In genomic region chr7:29306619-29307018, GRCm38 (mm10) we compare ENCODE assay signal across 10 mouse cellular contexts. TPM values are rescaled to one million over a fixed set of nuclear protein-coding genes. Genes with fewer than 3 reads are reported as not detected.
DNase-seq lines count a peak whose midpoint lies in the region; ATAC-seq lines count a peak whose summit lies in the region.
"Had no signal": no experiment of that assay in that cellular context is flagged by ENCODE, and none has a peak within 500 bp of the region (broad histone marks: within the 10 kb centered on the region; RNA-seq: fewer than 3 reads in every experiment).

No protein-coding gene starts in this region.

- H3K27me3 ChIP-seq in midbrain, embryonic 10.5 days (ENCODE audit: low read depth, poor library complexity, severe bottlenecking): peaks cover 50% of the 10 kb centered on the region

- peak; percentile 52 for DNase-seq in cerebellum, adult 11-12 months
- no peak for DNase-seq in cerebellum, adult 11 months
- peak; percentile 61 for DNase-seq in thymus, postnatal 14 days
- DNase-seq in thymus, adult 18-20 months: no peak
- DNase-seq in midbrain, embryonic 10.5 days (ENCODE audit: low spot score): peak; percentile 67
- no peak for DNase-seq in frontal cortex, postnatal 10 days (ENCODE audit: low spot score in 2 of 2)
- no peak for DNase-seq in ovary, postnatal 10 days (ENCODE audit: low spot score)

- peak overlapping the region; percentile 83 for H3K4me3 ChIP-seq in midbrain, embryonic 10.5 days

- H3K27ac ChIP-seq in midbrain, embryonic 10.5 days (replicated peaks): peak overlapping the region; percentile 90

- peaks cover 83% of the 10 kb centered on the region for H3K4me1 ChIP-seq in midbrain, embryonic 10.5 days

- peaks cover 15% of the 10 kb centered on the region for H3K36me3 ChIP-seq in midbrain, embryonic 10.5 days

- WGBS in midbrain, embryonic 10.5 days: 17% methylated on average over 7 of the region's 7 CpGs

- ATAC-seq in granulocyte monocyte progenitor cell, adult 5-6 weeks (replicated peaks; ENCODE audit: poor library complexity, severe bottlenecking): 0 out of 2 replicates have a peak, but pooled peaks have one; percentile 11

- H3K9me3 ChIP-seq in midbrain, embryonic 10.5 days (replicated peaks): no peaks in the 10 kb centered on the region

RNA-seq across cellular contexts. Expression of gene Dpf1, which starts 2.9 kb away (rescaled TPM):
- total RNA-seq in granulocyte monocyte progenitor cell, adult 5-6 weeks (2014; fragmentation: Nextera tagmentation): not detected in 2 replicates
- 0.22 TPM in 1 of 2 replicates, not detected in the other for total RNA-seq in granulocyte monocyte progenitor cell, adult 5-6 weeks (2017)
- 38.8 and 55.4 TPM in 2 replicates for polyA plus RNA-seq in midbrain, embryonic 10.5 days (2016; fragmentation: Nextera tagmentation; extraction: Ambion mirVana)
- total RNA-seq: neutrophil, adult 5-6 weeks had no signal

RNA-seq across cellular contexts. Expression of gene Ppp1r14a, which starts 17.5 kb away (rescaled TPM):
- not detected in 2 replicates for total RNA-seq in granulocyte monocyte progenitor cell, adult 5-6 weeks (2014; fragmentation: Nextera tagmentation)
- not detected in 2 replicates for total RNA-seq in granulocyte monocyte progenitor cell, adult 5-6 weeks (2017)
- polyA plus RNA-seq in midbrain, embryonic 10.5 days (2016; fragmentation: Nextera tagmentation; extraction: Ambion mirVana): 21.9 and 22.2 TPM in 2 replicates
- total RNA-seq: neutrophil, adult 5-6 weeks had no signal

RNA-seq across cellular contexts. Expression of gene Spint2, which starts 24.9 kb away (rescaled TPM):
- total RNA-seq in granulocyte monocyte progenitor cell, adult 5-6 weeks (2014; fragmentation: Nextera tagmentation): 45.1 and 55.0 TPM in 2 replicates
- total RNA-seq in granulocyte monocyte progenitor cell, adult 5-6 weeks (2017): 24.4 and 29.9 TPM in 2 replicates
- polyA plus RNA-seq in midbrain, embryonic 10.5 days (2016; fragmentation: Nextera tagmentation; extraction: Ambion mirVana): 20.5 and 20.8 TPM in 2 replicates
- polyA plus RNA-seq: C2C12 had no signal

RNA-seq across cellular contexts. Expression of gene 2200002D01Rik, which starts 58.4 kb away (rescaled TPM):
- total RNA-seq in granulocyte monocyte progenitor cell, adult 5-6 weeks (2014; fragmentation: Nextera tagmentation): not detected in 2 replicates
- total RNA-seq in granulocyte monocyte progenitor cell, adult 5-6 weeks (2017): 0.99 TPM in 1 of 2 replicates, not detected in the other
- polyA plus RNA-seq in midbrain, embryonic 10.5 days (2016; fragmentation: Nextera tagmentation; extraction: Ambion mirVana): 4.2 and 4.7 TPM in 2 replicates

Comparison
In these comparisons a context has a peak if more than half of its experiments do, and no peak if none do; other contexts are left out.
1. DNase-seq: peak in cerebellum, adult 11-12 months (single experiment), thymus, postnatal 14 days (single experiment) and midbrain, embryonic 10.5 days (single experiment); none in cerebellum, adult 11 months (single experiment), thymus, adult 18-20 months (0 of 2), frontal cortex, postnatal 10 days (0 of 2) and ovary, postnatal 10 days (single experiment).